Mouse (Mus musculus): ENCODE measurements around the gene Gm4353.

The Gm4353 gene

GRCm38 (mm10) chr7:116040470-116041019, 43.9 kb downstream of the Gm4353 start:
- no peak for DNase-seq (ENCODE audit: low spot score)

- peak; percentile 70 for DNase-seq (ENCODE audit: low spot score)
Observed at GRCm38 (mm10) chr7:116039538-116040466, 44.6 kb downstream of the Gm4353 start.

GRCm38 (mm10) chr7:116039196-116039537, 45.3 kb downstream of the Gm4353 start, which contains the start of gene 1110004F10Rik:
Gene 1110004F10Rik (plus strand): TSS chr7:116039397.
- DNase-seq (ENCODE audit: low spot score), result no peak

GRCm38 (mm10) chr7:116038511-116038910, 45.9 kb downstream of the Gm4353 start, which contains the start of gene Sox6:
Gene Sox6 (minus strand): TSS chr7:116038796.
- no peak for DNase-seq (ENCODE audit: low spot score)

GRCm38 (mm10) chr7:116038024-116038423, 46.4 kb downstream of the Gm4353 start:
- DNase-seq (ENCODE audit: low spot score), result no peak

GRCm38 (mm10) chr7:116036591-116037555, 47.6 kb downstream of the Gm4353 start:
- DNase-seq (ENCODE audit: low spot score), result peak; percentile 11

- DNase-seq (ENCODE audit: low spot score), result no peak
Observed at GRCm38 (mm10) chr7:116035504-116035903, 48.9 kb downstream of the Gm4353 start.

GRCm38 (mm10) chr7:116034282-116034758, 50.1 kb downstream of the Gm4353 start:
- DNase-seq (ENCODE audit: low spot score), result peak; percentile 85

GRCm38 (mm10) chr7:116033371-116034241, 50.8 kb downstream of the Gm4353 start:
- peak; percentile 57 for DNase-seq (ENCODE audit: low spot score)

Data from yolk sac, embryonic 10.5 days (tissue).